Mouse (Mus musculus): Measurements from ENCODE around the gene Trabd2b.

GRCm38 (mm10) chr4:114410443-114410842 lies 3.9 kb downstream of the Trabd2b start:
- TF ChIP-seq CTCF (IDR thresholded peaks at IDR 0.05; ENCODE audit: borderline replicate concordance, insufficient read depth, low read depth, low read length) = no peak
- no peak for TF ChIP-seq POLR2A (IDR thresholded peaks at IDR 0.05; ENCODE audit: borderline replicate concordance, insufficient read depth, low read length)
